Mouse (Mus musculus) ES-E14 (cell line): ENCODE data around the gene Slc2a6.

Experiments
- HCFC1 ChIP-seq: IDR thresholded peaks from 2 replicates; pipeline ENCODE4 v1.6.1; 2012; ENCODE audit warnings: low read length, inconsistent platforms, borderline replicate concordance; ENCODE audit not compliant: insufficient read depth
- MAFK ChIP-seq: IDR thresholded peaks from 2 replicates; pipeline ENCODE4 v1.6.1; 2014; ENCODE audit warnings: mild to moderate bottlenecking, low read depth, low read length, inconsistent platforms; ENCODE audit not compliant: insufficient read depth
- ZNF384 ChIP-seq: IDR thresholded peaks from 2 replicates; pipeline ENCODE4 v1.6.1; 2012; ENCODE audit warnings: low read depth, low read length, inconsistent platforms

- TF ChIP-seq MAFK (no peak), HCFC1 (no peak), ZNF384 (no peak)
Measured at GRCm38 (mm10) chr2:27028437-27029015, 728 bp upstream of the Slc2a6 start.
